Mouse (Mus musculus): ENCODE data around the gene Vmn1r68.
A peak's percentile ranks its signal among the peaks of the same experiment; 100 is the strongest.

The Vmn1r68 gene

DNA sequence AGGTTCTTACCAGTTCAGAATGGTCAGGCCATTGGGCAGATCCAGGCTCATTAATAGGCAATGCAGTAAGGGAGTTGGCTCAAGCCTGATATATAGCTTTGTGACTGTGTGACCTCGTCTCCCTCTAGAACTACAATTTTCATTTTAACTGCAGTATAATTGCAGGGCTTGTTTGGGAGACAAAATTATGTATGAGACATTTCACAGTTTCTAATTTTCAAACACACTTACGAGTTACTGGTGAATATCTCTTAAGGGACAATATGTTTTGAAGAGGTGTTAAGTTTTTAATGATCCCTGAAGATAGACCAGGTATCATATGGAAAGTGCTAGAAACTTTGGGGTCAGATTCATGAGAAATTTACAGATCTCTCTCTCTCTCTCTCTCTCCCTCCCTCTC lies at the start of gene Vmn1r68:
Vmn1r68 (minus strand) TSS at position 101 of the 400 bp plus-strand sequence.
- no peak for DNase-seq

DNA sequence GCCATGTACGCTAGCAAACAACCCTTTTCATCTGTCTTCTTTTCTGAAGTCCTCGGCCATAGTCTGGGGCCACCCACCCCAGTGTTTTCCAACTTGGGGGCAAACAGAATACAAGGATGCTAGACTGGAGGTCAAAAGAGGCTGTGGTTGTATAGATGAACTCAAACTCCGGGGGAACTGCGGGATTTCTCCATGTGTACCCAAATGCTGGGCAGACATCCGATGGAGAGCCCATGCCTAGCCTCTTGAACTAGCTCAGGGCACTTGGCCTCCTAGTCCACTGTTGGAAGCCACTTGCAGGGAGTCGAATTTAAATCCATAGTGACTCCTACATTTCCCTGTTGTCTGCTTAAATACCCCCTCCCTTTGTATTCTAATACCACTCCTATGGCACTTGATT lies 62.7 kb downstream of the Vmn1r68 start:
- no peak for DNase-seq

DNA sequence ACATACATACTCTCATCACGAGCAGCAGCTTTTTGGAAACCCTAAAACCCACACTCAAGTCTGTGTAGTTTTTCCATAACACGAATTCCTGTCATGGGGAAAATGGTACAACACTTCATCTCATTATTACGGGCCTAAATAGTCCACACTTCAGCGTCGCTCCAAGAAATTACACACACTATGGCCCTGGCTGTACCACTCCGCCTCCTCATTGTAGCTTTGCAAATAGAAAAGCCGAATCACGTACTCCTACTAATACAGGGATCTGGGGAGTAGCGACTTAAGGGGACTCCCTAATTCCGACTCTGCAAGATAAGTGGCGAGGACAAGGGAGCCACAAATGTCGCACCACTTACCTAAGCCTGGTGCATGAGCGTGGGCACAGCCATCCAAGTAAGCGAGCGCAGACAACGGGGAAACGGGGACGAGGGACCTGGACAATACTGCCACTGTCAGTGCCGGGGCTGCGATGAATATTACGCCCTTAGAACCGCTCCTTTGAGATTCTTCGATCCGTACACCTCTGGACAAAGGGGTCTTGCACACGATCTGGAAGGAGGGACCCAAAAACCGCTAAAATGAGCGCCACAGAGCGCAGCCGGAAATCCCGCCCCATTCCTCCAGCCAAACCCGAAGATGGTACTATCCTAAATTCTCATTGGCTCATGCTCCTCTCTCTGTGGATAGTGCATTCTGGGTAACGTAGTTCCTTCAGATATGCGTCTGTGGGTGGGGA lies 63.3 kb downstream of the Vmn1r68 start, which contains the start of gene Zik1:
Zik1 (minus strand) TSS at position 609 of the 736 bp plus-strand sequence.
- peak; percentile 73 for DNase-seq

DNA sequence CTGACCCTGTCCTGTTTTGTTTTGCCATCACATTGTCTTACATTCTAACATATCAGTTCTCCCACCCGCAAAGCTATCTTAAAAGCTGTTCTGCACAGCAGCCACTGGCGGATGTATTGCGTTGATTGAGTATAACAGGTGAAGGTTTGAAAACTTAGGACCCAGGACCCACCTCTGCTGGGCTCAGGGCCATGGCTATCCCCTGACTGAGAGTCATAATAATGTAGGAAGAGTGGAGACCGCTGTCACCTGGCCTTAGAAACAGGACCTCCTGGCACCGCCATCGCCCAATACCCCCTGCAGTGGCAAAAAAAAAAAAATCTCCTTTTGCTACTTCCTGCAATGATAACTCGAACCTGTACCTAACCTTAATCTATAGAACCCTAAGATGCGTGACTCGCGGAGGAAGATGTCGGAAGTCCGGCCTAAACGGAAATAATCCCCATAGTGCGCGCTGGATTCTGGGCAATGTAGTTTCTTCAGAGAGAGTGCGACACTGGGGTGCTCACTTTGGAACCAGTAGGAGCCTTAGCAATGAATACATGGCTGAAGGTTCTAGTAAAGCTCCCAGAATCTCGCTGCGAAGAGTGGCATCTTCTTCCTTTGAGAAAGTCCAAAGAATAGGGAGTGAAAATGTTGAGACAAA lies 77.6 kb downstream of the Vmn1r68 start:
- no peak for DNase-seq

DNA sequence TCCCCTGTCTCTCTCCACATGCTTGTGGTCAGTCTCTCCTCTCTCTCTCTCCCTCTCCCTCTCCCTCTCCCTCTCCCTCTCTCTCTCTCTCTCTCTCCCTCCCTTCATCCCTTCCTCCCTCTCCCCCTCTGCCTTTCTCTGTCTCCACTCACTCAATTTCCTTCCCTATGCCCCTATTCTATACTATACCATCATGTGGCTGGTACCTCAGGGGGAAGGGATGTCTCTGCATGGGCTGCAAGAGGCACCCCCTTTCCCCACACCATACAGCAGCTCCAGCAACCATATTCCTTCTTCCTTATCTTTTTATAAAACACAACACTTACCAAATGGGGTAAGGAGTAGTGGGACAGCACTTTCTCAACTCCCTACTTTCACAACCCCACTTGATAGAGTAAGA lies 78.5 kb downstream of the Vmn1r68 start:
- DNase-seq, result no peak

DNA sequence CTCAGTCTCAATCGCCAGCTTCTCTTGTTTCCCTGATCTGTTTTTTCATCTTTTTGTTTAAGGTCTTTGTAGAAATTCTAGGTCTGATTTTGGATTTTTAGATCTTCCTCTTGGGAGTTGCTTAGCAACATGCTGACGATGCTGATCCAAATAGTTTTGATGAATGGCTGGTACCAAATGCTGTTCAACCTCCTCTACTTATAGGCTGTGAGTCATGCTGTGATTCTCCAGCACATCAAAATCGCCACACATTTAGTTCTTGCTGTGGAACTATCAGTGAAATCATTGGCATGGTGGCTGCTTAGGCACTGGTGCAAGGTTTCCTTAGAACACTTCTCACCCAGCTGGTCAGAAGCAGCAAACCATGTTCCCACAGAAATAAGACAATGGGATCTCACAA lies 100.1 kb downstream of the Vmn1r68 start:
- no peak for DNase-seq

Data from lung, postnatal 10 days (tissue).